Mouse (Mus musculus) neural tube, embryonic 14.5 days (tissue): ENCODE data around the gene Aaas. TPM values are rescaled to one million over a fixed set of nuclear protein-coding genes. Genes with fewer than 3 reads are reported as not detected.

ENCODE experiments used
- ATAC-seq: fragments of 200-750 bp; cut with Nextera tagmentation; 2 replicates; pipeline ENCODE4 v1.8.0; 2017; ENCODE audit warnings: low read depth, mild to moderate bottlenecking, moderate TSS enrichment, moderate library complexity
- H3K27ac ChIP-seq: fragments of 300-500 bp; sonication (generic); 2 replicates; pipeline ENCODE4 v1.5.1; 2014; ENCODE audit warnings: low read depth, mild to moderate bottlenecking, control low read depth, low read length, moderate library complexity, mixed read lengths
- H3K27me3 ChIP-seq: fragments of 300-500 bp; sonication (generic); 2 replicates; pipeline ENCODE4 v1.6.1; 2014; ENCODE audit warnings: low read length; ENCODE audit not compliant: control insufficient read depth, insufficient read depth
- H3K36me3 ChIP-seq: fragments of 300-500 bp; sonication (generic); 2 replicates; pipeline ENCODE4 v1.6.1; 2014; ENCODE audit warnings: low read length, mixed read lengths; ENCODE audit not compliant: control insufficient read depth, insufficient read depth
- H3K4me1 ChIP-seq: fragments of 300-500 bp; sonication (generic); 2 replicates; pipeline ENCODE4 v1.6.1; 2014; ENCODE audit warnings: low read length; ENCODE audit not compliant: control insufficient read depth, insufficient read depth
- H3K4me2 ChIP-seq: fragments of 300-500 bp; sonication (generic); 2 replicates; pipeline ENCODE4 v1.6.1; 2014; ENCODE audit warnings: mild to moderate bottlenecking, low read depth, low read length, control low read depth
- H3K4me3 ChIP-seq: fragments of 300-500 bp; sonication (generic); 2 replicates; pipeline ENCODE4 v1.5.1; 2014; ENCODE audit warnings: low read depth, low read length, control low read depth, mixed read lengths
- H3K9ac ChIP-seq: fragments of 300-500 bp; sonication (generic); replicated peaks from 2 replicates; pipeline ENCODE4 v1.6.1; 2014; ENCODE audit warnings: low read depth, mild to moderate bottlenecking, control low read depth, low read length, mixed read lengths
- H3K9me3 ChIP-seq: fragments of 300-500 bp; sonication (generic); 2 replicates; pipeline ENCODE4 v1.6.1; 2016; ENCODE audit warnings: low read length; ENCODE audit not compliant: control insufficient read depth
- WGBS: fragments of 180-500 bp; shearing (Covaris S2); extraction: QIAGEN DNeasy Blood & Tissue Kit; methylation state at CpG from one replicate; pipeline ENCODE4 v1.1.7; 2014; 5-methylcytosine and 5-hydroxymethylcytosine counted together
- polyA plus RNA-seq: library from polyadenylated mRNA; unstranded; fragments of >200 nt; fragmentation: Nextera tagmentation; extraction: Ambion mirVana; gene quantifications from 2 replicates; pipeline ENCODE4 v1.2.1, GENCODE M21; 2014

Gene Aaas
- 25.8 and 26.8 TPM in 2 replicates for polyA plus RNA-seq

DNA sequence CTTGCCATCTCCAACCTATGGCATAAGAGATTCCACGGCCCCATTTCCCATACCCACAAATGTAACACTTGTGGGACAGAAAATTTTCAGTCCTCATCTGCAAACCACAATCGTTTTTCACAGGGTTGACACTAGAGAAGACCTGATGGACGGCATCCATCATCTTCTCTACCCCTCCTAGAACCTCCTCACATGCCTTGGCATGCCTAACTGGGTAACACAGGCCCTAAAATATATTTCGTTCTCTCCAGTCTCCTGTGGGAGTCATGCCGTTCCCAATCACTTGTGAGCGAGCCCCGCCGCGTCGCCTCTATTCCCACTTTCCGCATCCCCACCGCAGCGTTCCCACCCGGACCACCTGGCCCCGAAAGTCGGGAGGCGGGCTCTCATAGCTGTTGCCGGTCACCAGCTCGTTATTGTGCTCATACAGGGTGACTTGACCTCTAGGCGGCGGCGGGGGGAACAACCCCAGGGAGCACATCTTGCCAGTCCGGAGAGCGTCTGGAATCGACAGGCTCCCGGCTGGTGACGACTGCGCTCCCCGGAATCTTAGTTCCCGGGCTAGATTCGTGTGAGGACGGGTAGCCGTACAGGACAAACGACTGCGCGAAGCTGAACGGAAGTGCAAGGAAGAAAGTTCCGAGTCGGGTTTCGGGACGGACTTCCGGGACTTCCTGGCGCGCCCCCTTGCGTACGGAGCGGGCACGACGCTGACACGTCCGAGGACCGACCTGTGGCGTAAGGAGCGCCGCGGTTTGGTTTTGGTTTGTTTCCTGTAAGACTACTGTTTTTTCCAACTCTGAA is at the start of gene Aaas:
Gene Aaas, minus strand, starts transcription at position 634 of the 804 bp plus-strand sequence.
- Histone ChIP-seq H3K9me3 (no peaks in the 10 kb centered on the region), H3K4me1 (peaks cover 12% of the 10 kb centered on the region), H3K4me2 (peak within 1 kb of the TSS; percentile 88), H3K36me3 (0 out of 2 replicates have a peak, but pooled peaks cover 3% of the 10 kb centered on the region), H3K4me3 (peak within 1 kb of the TSS; percentile 73), H3K27ac (peak within 1 kb of the TSS; percentile 45), H3K9ac (peak within 1 kb of the TSS; percentile 71), H3K27me3 (no peaks in the 10 kb centered on the region)
- WGBS, result under 1% methylated on average over 56 of the region's 56 CpGs
- ATAC-seq, result peak; percentile 91

DNA sequence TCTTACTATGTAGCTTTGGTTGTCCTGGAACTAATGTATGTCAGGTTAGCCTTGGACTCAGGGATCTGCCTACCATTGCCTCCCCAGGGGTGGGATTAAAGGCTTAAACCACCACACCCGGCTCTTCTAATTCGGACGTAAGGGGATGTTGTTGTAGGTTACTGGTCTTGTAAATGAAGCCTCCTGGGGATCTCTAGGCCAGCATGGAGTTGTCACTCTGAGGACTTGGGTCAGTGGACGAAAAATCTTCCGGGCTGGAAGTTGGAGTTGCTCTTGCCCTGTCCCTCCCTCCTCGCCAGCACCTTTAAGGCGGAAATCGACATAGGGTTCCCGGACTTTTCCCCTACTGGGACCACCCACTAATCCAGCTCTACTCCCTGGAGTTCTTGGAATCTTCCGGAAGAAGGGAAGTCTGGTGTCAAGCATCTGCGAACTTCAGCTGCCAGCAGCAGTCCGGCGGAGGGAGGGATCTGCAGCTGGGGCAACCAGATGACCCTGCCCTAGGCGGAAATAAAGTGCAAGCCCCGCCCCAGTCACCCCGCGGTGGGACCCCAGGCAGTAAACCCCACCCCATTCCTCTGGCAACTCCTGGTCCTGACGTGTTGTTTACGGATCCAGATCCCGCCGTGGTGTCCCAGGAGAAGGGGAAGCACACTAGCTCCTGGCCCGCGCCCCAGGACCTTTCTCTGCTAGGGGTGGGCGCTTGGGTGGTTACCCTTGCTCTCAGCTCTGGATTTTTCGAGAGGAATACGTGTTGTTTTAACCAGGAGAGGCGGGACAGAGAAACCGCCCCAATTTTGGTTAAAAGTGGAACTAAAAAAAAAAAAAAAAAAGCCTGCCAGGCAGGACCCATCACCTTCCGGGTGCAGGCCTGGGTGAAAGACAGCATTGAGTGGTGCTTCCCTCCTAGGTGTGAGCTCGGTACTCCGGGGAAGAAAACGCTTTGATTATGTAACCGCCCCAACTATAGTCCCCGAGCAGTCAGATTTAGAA is 49.0 kb upstream of the Aaas start:
- Histone ChIP-seq H3K9ac (peak overlapping the region; percentile 32; the same call in 1 of the 2 replicates), H3K9me3 (no peaks in the 10 kb centered on the region), H3K4me3 (peak overlapping the region; percentile 27), H3K4me1 (no peaks in the 10 kb centered on the region), H3K27me3 (no peaks in the 10 kb centered on the region), H3K27ac (peak overlapping the region; percentile 44), H3K36me3 (no peaks in the 10 kb centered on the region), H3K4me2 (peak overlapping the region; percentile 59)
- ATAC-seq, result peak; percentile 46; the same call in 1 of the 2 replicates
- 5% methylated on average over 33 of the region's 34 CpGs for WGBS

DNA sequence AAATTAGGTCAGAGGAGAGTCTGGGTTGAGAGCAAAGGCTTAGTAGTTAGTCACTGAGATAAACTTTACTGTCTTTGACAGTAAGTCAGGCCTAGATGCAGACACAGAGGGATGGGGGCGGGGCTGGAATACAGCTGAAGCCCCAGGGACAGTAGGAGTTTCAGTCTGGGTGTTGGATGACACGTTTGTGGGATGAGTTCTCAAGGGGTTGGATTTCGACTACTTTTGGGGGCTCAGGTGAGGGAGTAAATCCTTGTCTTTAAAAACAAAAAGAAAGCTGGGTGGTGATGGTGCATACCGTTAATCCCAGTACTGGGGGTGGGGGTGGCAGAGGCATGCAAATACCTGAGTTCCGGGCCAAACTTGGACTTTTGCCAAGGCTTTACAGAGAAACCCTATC is 48.1 kb upstream of the Aaas start:
- H3K36me3 ChIP-seq, result no peaks in the 10 kb centered on the region
- no peak overlapping the region for H3K4me3 ChIP-seq
- no peak overlapping the region for H3K4me2 ChIP-seq
- H3K9ac ChIP-seq, result no peak overlapping the region
- no peaks in the 10 kb centered on the region for H3K4me1 ChIP-seq
- H3K27ac ChIP-seq, result no peak overlapping the region
- 24% methylated on average over 5 of the region's 5 CpGs for WGBS
- no peaks in the 10 kb centered on the region for H3K27me3 ChIP-seq
- ATAC-seq, result no peak
- no peaks in the 10 kb centered on the region for H3K9me3 ChIP-seq

DNA sequence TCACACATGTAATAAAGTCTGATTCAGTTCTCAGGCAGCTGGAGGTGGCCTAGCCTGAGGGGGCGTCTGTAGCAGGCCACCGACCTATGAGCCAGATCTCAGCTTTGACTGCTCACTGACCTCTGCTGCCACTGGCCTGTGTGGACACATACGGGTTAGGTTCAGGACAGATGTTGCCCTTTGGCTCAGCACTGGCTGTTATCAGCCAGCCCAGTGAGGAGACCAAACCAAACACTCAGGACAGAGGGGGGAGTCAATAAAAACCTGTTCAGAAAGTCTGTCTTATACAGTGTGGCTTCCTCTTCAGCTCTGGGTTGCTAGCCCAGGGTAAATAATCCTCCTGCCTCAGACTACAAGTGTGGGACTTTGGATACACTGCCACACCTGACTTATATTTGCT is 44.5 kb upstream of the Aaas start:
- H3K4me2 ChIP-seq, result no peak overlapping the region

DNA sequence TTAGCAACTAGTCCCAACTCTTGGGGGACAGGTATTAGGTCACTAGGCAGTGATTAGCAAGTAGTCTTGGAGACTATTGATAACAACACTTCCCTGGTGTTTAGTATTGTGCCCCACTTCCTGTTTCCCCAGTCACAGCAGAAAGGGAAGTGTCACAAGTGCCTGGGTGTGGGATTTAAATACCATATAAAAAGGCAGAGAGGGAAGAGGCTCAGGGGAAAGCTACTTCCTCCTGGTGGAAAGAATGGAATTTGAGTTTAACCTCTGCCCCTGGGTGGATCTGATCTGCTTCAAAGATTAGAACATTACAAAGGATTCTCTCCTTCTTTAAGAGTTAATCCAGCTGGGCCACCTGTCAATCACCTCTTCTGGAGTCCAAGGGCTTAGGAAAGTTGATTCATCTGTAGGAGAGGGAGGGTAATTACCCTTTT is 43.0 kb upstream of the Aaas start:
- ATAC-seq, result no peak
- Histone ChIP-seq H3K4me3 (no peak overlapping the region), H3K4me2 (no peak overlapping the region), H3K9me3 (no peaks in the 10 kb centered on the region), H3K27ac (no peak overlapping the region), H3K4me1 (no peaks in the 10 kb centered on the region), H3K27me3 (no peaks in the 10 kb centered on the region), H3K36me3 (no peaks in the 10 kb centered on the region), H3K9ac (no peak overlapping the region)

More for the DNA sequence above, 44.5 kb upstream of the Aaas start:
- Histone ChIP-seq H3K36me3 (no peaks in the 10 kb centered on the region), H3K4me1 (no peaks in the 10 kb centered on the region), H3K27ac (no peak overlapping the region), H3K4me3 (no peak overlapping the region), H3K9ac (no peak overlapping the region), H3K27me3 (no peaks in the 10 kb centered on the region), H3K9me3 (no peaks in the 10 kb centered on the region)
- 31% methylated on average over 3 of the region's 3 CpGs for WGBS
- ATAC-seq, result no peak

DNA sequence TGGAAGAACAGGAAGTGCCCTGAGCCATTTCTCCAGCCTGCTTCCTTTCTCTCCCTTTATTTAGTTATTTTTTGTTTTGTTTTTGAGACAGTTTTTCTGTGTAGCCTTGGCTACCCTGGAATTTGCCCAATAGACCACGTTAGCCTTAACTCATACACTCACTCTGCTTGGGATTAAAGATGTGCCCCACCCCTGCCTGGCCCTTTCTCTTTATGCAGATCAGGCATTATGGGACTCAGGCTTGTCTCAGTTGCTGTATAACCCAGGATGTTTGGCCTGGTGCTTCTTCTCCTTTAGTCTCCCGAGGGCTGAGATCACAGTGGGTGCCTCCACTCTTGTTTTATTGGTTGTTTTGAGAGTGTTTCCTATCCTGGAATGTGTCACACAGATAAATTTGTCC is 41.9 kb upstream of the Aaas start:
- H3K27ac ChIP-seq, result no peak overlapping the region
- H3K36me3 ChIP-seq, result no peaks in the 10 kb centered on the region
- H3K4me3 ChIP-seq, result no peak overlapping the region
- ATAC-seq, result no peak
- no peaks in the 10 kb centered on the region for H3K4me1 ChIP-seq
- H3K27me3 ChIP-seq, result no peaks in the 10 kb centered on the region
- H3K4me2 ChIP-seq, result no peak overlapping the region
- no peak overlapping the region for H3K9ac ChIP-seq
- WGBS, result 53% methylated on average over 2 of the region's 2 CpGs
- H3K9me3 ChIP-seq, result no peaks in the 10 kb centered on the region

DNA sequence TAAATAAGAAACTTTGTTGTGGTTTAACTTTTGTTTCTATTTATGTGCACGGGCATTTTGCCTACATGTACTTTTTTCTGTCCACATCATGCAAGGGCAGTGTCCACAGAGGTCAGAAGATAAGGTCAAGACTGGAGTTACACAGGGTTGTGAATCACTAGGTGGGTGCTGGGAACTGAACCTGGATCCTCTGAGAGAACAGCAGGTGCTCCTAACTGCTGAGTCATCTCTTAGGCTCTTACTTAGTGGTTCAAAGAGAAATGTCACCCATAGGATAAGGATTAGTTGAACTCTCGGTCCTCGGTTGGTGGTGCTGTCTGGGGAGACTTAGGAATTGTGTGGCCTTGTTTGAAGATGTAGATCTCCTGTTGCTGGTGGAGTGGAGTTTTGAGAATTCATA is 38.4 kb upstream of the Aaas start:
- Histone ChIP-seq H3K27ac (no peak overlapping the region), H3K27me3 (no peaks in the 10 kb centered on the region), H3K4me1 (no peaks in the 10 kb centered on the region), H3K4me2 (no peak overlapping the region), H3K36me3 (no peaks in the 10 kb centered on the region), H3K9me3 (no peaks in the 10 kb centered on the region), H3K9ac (no peak overlapping the region), H3K4me3 (no peak overlapping the region)
- ATAC-seq, result no peak
- 80% methylated on average over 3 of the region's 3 CpGs for WGBS

DNA sequence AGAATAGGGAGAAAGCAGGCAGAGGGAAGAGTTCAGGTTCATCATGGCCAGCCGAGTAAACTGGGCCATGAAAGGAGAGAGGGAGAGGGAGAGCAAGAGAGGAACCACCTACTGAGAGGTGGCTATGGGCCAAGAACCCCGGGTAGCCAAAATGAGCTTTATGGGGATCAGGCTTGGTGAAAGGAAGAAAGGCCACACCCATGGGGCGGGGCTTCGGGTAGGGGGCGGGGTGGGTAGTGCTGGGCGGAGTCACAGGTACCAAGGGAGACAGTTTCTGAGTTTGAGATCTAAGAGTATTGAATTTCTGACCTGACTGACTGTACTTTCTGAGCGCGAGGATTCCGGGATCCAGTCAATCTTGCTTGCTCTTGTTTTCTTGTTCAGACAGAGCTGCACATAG is 36.1 kb upstream of the Aaas start:
- H3K36me3 ChIP-seq, result no peaks in the 10 kb centered on the region
- H3K4me2 ChIP-seq, result no peak overlapping the region
- no peaks in the 10 kb centered on the region for H3K9me3 ChIP-seq
- no peak for ATAC-seq
- no peak overlapping the region for H3K27ac ChIP-seq
- H3K27me3 ChIP-seq, result no peaks in the 10 kb centered on the region
- no peaks in the 10 kb centered on the region for H3K4me1 ChIP-seq
- 59% methylated on average over 9 of the region's 9 CpGs for WGBS
- H3K4me3 ChIP-seq, result no peak overlapping the region
- no peak overlapping the region for H3K9ac ChIP-seq

DNA sequence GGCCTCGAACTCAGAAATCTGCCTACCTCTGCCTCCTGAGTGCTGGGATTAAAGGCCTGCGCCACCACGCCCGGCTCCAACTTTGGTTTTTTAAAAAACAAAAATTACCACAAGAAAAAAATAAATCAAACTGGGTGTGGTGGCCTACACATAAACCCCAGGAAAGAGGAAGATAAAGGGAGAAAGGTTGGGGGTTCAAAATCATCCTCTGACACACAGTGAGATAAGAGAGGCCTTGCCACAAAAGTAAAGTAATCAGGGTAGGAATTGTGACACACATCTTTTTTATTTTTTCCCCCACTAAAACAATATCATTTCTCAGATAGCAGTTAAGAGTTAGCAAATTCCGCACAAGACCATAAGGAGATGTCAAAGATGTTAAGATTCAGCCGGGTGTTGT is 33.1 kb upstream of the Aaas start:
- H3K36me3 ChIP-seq, result no peaks in the 10 kb centered on the region
- H3K4me2 ChIP-seq, result no peak overlapping the region
- no peaks in the 10 kb centered on the region for H3K4me1 ChIP-seq
- no peaks in the 10 kb centered on the region for H3K9me3 ChIP-seq
- no peak overlapping the region for H3K27ac ChIP-seq
- 90% methylated on average over 6 of the region's 6 CpGs for WGBS
- H3K27me3 ChIP-seq, result no peaks in the 10 kb centered on the region
- H3K9ac ChIP-seq, result no peak overlapping the region
- no peak overlapping the region for H3K4me3 ChIP-seq
- ATAC-seq, result no peak
